Mouse (Mus musculus) urinary bladder, postnatal 14 days (tissue): ENCODE measurements at regions not wholly inside any gene's neighbourhood (a gene's known extent, or its start where the extent isn't known, plus 50 kb on each side); places are given as distances from the start of the nearest gene placed in this dataset.

Experiments
- DNase-seq: peaks from one replicate; pipeline ENCODE4 v3.0.0; 2021; ENCODE audit warnings: low spot score

DNA sequence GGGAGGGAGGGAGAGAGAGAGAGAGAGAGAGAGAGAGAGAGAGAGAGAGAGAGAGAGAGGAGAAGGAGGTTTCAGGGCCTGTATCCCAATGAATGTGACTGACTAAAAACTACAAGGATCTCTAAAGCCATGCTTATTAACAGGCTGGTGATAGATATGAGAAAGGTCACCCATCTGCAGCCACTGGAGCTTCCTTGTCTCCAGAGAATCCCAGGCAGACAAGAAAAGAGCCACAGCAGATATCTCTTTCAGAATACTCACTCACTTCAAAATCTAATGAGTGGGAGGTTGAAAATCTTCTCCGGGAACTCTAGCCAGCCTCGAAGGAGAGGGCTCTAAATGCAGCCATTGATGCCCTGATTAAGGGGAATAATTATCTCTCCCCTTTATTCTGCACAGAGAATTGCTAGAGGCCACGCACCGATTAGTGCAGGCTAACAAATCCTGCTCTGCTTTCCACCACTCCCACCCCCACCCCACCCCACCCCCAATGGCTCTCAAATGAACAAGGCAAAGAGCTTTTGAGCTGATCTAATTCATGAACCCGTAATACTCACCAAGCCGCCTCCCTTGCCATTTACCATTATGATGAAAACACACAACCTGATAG is 189.5 kb upstream of the Sox9 start:
- no peak for DNase-seq

DNA sequence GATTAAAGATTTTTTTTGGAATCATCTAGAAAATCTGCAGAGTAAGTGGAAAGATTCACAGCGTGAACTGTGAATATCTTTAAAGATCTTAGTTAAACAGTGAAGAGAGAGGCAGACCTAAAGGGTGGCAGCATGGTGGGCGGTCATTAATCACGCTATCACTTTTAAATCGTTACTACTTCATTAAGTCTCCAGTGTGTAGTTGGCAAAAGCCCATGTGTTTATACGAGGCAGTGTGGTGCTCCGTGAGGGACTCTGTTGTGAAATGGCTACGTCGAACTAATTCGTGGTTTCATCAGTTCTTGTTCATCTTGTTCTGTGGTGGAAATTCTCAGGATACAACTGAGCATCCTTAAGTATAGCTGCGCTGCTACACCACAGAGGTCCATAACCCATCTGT is 188.2 kb upstream of the Sox9 start:
- DNase-seq = no peak

GRCm38 (mm10) chr11:112607359-112607758 is 174.7 kb upstream of the Sox9 start:
- DNase-seq = no peak

DNA sequence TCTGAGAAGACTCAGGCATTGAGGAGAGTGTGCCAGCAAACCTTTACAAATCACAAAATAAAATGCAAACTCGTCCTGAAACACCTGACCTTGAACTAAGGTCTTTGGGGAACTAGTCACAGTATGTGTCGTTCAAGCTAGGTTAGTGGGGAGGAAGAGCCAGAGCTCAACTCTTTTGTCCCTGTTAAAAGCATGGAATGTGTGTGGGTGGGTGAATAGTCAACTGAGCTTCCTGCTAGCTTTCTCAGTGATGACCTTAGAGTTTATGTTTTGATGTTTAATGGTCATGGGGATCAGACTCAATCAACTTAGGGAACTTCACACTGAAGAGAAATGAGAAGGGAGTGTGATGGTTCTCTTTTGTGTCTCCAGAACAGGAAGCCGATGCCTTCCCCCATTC is 172.7 kb upstream of the Sox9 start:
- no peak for DNase-seq

DNA sequence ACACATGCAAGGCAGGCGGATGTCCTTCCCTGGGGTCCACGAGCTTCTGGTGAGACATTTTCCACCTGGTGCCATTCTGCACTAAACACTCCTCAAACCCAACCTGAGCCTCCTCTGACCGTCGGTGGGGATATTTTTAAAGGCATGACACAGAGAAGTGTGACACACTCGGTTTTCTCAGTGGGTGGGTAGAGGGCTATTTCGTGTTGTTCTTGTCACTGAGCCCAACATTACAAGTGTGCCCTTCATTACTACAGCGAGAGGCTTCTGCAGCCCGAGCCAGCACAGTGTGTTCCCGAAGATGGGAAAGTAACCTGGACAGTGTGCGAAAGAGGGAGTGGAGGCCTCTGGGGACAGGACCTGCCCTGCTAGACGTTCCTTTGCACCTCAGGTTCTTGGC is 171.0 kb upstream of the Sox9 start:
- DNase-seq = no peak

DNA sequence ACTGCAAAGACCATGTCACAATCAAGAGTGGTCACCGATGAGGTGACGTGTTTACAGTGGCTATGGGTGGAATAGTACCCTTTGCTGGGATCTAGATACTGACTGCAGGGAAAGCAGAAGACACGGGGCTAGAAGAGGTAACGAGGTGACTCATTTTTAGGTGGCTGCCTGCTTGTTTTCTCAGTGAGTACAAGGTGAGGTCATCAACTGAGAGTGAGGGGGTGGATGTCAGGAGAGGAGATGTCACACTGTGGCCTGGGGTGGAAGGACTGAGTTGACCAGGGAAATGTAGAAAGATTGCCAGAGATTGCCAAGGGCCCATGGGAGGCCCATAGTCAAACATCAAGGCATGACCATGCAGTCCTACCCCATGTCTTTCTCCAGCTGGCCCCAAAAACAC is 166.4 kb upstream of the Sox9 start:
- peak; percentile 8 for DNase-seq

- DNase-seq = no peak
Measured at GRCm38 (mm10) chr11:112616942-112617341, 165.1 kb upstream of the Sox9 start.

DNA sequence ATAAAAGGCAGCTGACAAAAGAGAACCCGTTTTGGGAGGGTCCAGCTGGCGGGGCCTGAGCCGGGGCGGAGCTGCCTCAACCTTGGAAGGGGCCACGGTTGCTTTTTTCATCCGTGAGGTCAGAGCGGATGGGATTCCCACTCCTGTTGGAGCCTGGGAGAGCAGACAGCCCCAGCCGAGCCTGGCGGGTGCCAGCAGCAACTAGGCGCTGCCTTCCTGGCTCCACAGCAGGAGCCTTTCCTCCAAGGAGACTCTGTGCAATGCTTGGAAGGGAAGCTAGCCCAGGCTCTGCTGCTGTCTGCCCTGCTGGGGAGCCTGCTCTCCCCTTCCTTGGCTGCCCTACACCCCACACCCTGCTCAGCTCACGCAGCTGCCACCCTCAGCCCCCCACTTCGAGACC is 161.1 kb upstream of the Sox9 start:
- peak; percentile 52 for DNase-seq

DNA sequence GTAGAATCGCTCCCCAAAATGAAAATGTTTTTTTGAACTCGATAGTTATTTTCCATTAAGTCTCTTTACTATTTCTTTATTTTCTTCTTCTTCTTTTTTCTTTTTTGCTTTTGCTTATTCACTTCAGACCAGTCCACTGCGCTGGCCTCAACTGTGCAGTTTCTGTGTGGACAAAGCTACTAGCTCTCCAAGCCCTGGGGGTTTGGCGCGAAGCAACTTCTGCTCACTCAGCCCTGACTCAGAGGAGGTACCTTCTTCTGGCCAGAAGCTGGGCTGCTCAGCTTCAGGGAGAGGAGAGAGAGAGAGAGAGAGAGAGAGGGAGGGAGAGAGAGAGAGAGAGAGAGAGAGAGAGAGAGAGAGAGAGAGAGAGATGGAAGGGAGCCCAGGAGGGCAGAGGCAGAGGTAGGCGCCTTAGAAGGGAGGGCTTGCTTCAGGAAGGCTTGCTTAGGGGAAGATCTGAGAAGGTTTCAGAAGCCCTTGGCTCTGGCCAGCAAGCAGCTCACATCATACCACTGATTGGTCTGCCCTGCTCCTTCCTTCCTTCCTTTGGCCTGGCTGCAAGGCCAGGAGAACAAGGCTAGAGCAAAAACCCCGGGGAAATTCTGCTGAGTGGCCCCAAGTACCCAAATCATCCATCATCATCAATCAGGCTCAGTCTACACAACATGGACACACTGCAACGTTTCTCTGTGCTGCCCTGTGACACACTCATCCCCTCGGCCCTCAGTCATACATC is 160.5 kb upstream of the Sox9 start:
- peak; percentile 16 for DNase-seq

GRCm38 (mm10) chr11:112649298-112649697 is 132.7 kb upstream of the Sox9 start:
- no peak for DNase-seq

DNA sequence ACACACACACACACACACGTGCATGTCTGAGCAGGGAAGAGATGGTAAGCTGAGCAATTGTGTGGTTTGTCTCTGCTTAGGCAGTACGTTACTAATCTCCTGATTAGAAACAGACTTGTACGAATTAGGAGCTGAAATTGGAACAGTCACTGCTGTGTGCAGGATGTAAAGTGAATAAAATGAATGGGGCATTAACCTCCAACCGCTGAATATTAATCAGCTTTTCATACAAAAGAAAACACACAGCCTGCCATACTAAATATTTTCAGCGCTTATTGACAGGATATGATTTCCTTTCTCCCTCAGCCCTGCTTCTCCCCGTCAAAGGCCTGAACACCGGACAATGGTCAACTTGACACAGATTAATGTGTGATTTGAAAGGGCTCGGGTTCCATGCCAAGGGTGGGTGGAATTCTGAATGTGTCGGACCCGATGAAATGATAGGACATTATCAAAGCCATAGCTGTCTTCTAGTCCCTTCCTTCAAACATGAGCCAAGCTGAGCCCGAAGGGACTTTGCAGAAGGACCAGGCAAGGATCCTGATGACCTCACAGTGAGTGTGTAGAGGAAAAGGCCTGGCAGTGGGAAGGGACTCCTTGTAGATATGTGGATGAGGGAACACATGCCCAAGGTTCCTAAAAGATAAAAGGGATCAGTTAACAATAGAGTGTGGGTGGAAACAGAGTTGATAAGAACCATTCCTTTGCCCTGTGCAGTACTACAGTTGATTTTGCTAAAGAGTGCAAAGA is 124.4 kb upstream of the Sox9 start:
- DNase-seq = no peak

DNA sequence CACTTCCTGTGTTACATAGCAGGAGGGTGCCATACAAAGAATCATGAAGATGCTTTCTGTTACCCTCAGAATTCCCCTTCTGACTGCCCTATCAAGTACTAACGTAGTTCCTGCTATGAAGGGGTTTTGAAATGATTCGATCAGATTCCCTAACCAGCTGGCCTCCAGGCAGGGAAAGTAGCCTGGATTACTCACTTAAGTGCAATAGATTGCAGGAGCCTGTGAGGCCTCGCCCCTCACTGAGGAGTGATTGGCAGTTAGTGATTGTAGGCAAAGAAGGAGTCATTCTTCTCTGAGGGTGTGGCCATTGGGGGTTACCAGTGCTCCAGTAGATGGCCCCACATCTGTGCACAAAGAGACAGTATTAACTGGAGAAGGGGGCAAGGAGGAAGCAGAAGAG is 122.1 kb upstream of the Sox9 start:
- no peak for DNase-seq

DNA sequence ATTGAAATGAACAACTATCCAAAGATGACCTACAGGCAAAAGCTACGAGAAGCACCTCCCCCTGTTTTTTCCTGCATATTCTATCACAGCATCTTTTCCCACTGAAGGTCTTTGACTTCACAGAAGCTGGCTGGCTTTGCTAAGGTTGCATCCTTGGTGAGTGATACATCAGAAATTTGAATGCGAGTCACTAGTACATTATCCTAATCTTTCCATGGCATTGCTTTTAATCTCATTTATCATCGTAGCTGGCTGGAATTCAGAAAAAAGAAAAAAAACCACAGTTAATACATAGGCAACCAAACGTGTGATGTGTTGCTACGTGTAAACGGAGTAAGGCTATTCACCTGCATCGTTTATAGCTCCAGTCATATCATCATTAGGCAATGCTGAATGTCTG is 120.6 kb upstream of the Sox9 start:
- no peak for DNase-seq

GRCm38 (mm10) chr11:112667311-112667710 is 114.7 kb upstream of the Sox9 start:
- DNase-seq = no peak

DNA sequence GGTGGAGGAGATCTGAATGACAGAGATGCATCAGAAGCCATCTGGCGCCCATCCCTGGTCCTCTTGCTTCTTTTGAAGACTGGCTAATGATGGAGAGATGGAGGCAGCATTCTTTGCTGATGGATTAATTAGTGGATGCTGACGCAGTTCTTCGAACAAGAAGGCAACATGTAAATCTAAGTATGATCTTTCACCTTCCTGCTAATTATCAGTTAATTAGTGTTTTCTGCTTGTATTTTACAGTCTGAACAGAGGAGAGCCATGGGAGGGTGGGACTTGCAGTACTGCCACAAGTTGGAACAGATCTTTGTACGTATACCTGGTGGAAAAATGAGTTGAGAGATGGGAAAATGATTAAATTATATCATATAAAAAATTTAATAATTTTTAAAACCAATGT is 109.9 kb upstream of the Sox9 start:
- DNase-seq = no peak

- DNase-seq = no peak
Measured at GRCm38 (mm10) chr11:112690047-112690446, 92.0 kb upstream of the Sox9 start.

- DNase-seq = no peak
Measured at GRCm38 (mm10) chr11:112706091-112706490, 75.9 kb upstream of the Sox9 start.

GRCm38 (mm10) chr11:112708119-112708730 is 73.8 kb upstream of the Sox9 start:
- no peak for DNase-seq

GRCm38 (mm10) chr11:112711656-112712055 is 70.4 kb upstream of the Sox9 start:
- no peak for DNase-seq

DNA sequence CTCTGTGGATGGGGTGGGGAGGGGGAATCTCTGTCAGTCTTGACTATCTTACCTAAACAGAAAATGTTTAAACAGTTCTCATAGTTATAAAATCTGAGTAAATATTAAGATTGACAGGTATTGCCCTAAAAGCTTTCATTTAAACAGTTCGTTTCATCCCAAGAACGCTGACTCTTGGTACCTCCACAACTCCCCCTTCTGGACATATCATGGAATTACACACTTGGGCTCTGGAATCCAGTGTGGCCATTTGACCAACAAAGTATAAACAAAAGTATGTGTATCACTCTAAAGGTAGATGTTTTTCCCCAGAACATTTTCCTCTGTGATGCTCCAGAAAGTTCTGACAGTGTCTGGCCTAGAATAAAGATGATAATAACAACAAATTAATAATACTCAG is 63.5 kb upstream of the Sox9 start:
- no peak for DNase-seq

DNA sequence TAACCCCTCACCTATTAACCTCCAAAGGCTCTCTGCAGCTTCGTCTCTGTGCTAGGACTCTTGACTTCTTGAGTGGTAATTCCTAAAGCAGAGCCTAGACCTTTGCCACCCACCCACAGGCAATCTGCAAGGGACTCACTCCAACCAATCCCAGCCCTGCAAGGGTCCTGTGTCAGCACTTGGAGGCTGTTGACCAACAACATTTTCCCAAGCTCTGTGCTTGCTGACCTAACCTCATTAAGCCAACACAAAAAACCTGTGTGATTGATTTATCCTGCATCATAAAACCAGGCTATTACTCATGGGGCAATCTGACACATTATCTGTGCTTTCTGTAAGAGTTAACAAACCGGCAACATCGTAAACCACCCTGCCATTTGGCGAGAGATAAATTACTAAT is 61.4 kb upstream of the Sox9 start:
- DNase-seq = no peak

DNA sequence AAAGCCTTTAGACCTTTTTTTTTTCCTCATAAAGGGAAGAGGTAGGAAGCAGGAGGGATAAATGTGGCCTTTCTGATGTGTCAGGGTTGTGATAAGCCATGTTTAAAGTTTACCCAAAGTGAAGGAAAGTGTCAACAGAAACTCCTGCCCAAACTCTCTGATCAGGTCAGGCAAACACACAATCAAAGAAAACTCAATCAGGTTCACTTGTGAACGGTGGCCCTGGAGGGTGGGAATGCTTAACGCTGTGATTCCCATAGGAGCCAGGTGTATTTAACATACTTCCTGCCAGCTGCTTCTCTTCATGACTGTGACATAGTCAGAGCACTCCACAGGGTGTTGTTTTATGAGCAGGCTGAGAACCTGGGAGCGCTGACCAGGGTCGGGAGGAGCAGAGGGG is 59.1 kb upstream of the Sox9 start:
- DNase-seq = no peak
